Comparison of ENCODE assay signal across 12 mouse cellular contexts in genomic region chr1:107000424-107000823, GRCm38 (mm10). TPM values are rescaled to one million over a fixed set of nuclear protein-coding genes. Genes with fewer than 3 reads are reported as not detected.
DNase-seq lines count a peak whose midpoint lies in the region; ATAC-seq and TF ChIP-seq lines count a peak whose summit lies in the region.
"Had no signal": no experiment of that assay in that cellular context is flagged by ENCODE, and none has a peak within 500 bp of the region (broad histone marks: within the 10 kb centered on the region; RNA-seq: fewer than 3 reads in every experiment).

No protein-coding gene starts in this region.

- DNase-seq in cerebellum, adult 9-11 months: no peak
- DNase-seq in left cerebral cortex, postnatal 4 days: peak; percentile 16
- DNase-seq in left cerebral cortex, postnatal 10 days (ENCODE audit: extremely low spot score in 1 of 2, low spot score in 2 of 2): no peak
- DNase-seq in adrenal gland, adult 18-20 months (ENCODE audit: low spot score in 2 of 2): peak; percentile 4 to 22

- H3K27me3 ChIP-seq in heart, embryonic 14.5 days (ENCODE audit: control insufficient read depth, insufficient read depth, low read length): no peaks in the 10 kb centered on the region
- H3K27me3 ChIP-seq in intestine, postnatal 0 days (replicated peaks; ENCODE audit: control insufficient read depth, insufficient read depth, low read length): no peaks in the 10 kb centered on the region
- no peaks in the 10 kb centered on the region for H3K27me3 ChIP-seq in hindbrain, embryonic 12.5 days
- H3K27me3 ChIP-seq: kidney, embryonic 15.5 days; limb, embryonic 12.5 days had no signal

- peaks cover 2 to 9% of the 10 kb centered on the region in 2 experiments; a peak in 3 of 4 replicates for H3K4me1 ChIP-seq in heart, embryonic 14.5 days (ENCODE audit: control insufficient read depth in 2 of 2, insufficient read depth in 2 of 2, low read length in 2 of 2)
- no peaks in the 10 kb centered on the region for H3K4me1 ChIP-seq in intestine, postnatal 0 days (replicated peaks; ENCODE audit: control insufficient read depth, insufficient read depth, low read length)
- no peaks in the 10 kb centered on the region for H3K4me1 ChIP-seq in hindbrain, embryonic 12.5 days
- H3K4me1 ChIP-seq: kidney, embryonic 15.5 days; limb, embryonic 12.5 days had no signal

- H3K36me3 ChIP-seq in heart, embryonic 14.5 days (ENCODE audit: control insufficient read depth, insufficient read depth, low read length): no peaks in the 10 kb centered on the region
- no peaks in the 10 kb centered on the region for H3K36me3 ChIP-seq in intestine, postnatal 0 days (ENCODE audit: control insufficient read depth, insufficient read depth)
- no peaks in the 10 kb centered on the region for H3K36me3 ChIP-seq in hindbrain, embryonic 12.5 days
- H3K36me3 ChIP-seq: kidney, embryonic 15.5 days; limb, embryonic 12.5 days had no signal

- 20% methylated on average over 13 of the region's 13 CpGs for WGBS in heart, embryonic 14.5 days
- 62% methylated on average over 13 of the region's 13 CpGs for WGBS in intestine, postnatal 0 days
- WGBS in hindbrain, embryonic 12.5 days: 74% methylated on average over 13 of the region's 13 CpGs

- peak overlapping the region; percentile 37 for H3K4me2 ChIP-seq in heart, embryonic 14.5 days (ENCODE audit: low read length)
- H3K4me2 ChIP-seq in intestine, postnatal 0 days (replicated peaks; ENCODE audit: low read depth): no peak overlapping the region
- no peak overlapping the region for H3K4me2 ChIP-seq in hindbrain, embryonic 12.5 days (replicated peaks)
- H3K4me2 ChIP-seq: kidney, embryonic 15.5 days; limb, embryonic 12.5 days had no signal

- H3K9ac ChIP-seq in heart, embryonic 14.5 days (ENCODE audit: low read length): no peak overlapping the region
- no peak overlapping the region for H3K9ac ChIP-seq in intestine, postnatal 0 days (ENCODE audit: low read depth, low read length)
- H3K9ac ChIP-seq in hindbrain, embryonic 12.5 days: no peak overlapping the region
- H3K9ac ChIP-seq: kidney, embryonic 15.5 days; limb, embryonic 12.5 days had no signal

- intact Hi-C loops in left cerebral cortex, postnatal 4 days (cut with DNase I): no loop called here
- intact Hi-C loops in left cerebral cortex, postnatal 10 days (cut with DNase I): no loop called here

- no peaks in the 10 kb centered on the region for H3K9me3 ChIP-seq in heart, embryonic 14.5 days (ENCODE audit: control insufficient read depth, low read length)
- H3K9me3 ChIP-seq in intestine, postnatal 0 days (ENCODE audit: control insufficient read depth): no peaks in the 10 kb centered on the region
- no peaks in the 10 kb centered on the region for H3K9me3 ChIP-seq in hindbrain, embryonic 12.5 days (replicated peaks)
- H3K9me3 ChIP-seq: kidney, embryonic 15.5 days; limb, embryonic 12.5 days had no signal

- TF ChIP-seq CTCF in intestine, postnatal 0 days (IDR thresholded peaks at IDR 0.05; ENCODE audit: low read depth): no peak

- ATAC-seq in cerebellum, adult (ENCODE audit: insufficient number of reproducible peaks, low FRiP score, low TSS enrichment): 0 out of 2 replicates have a peak, but pooled peaks have one; percentile 45
- ATAC-seq in heart, embryonic 14.5 days (ENCODE audit: insufficient number of reproducible peaks, insufficient read depth, low FRiP score, low read depth): peak; percentile 93
- ATAC-seq in intestine, postnatal 0 days: no peak
- no peak for ATAC-seq in hindbrain, embryonic 12.5 days (ENCODE audit: low FRiP score)

- no peak overlapping the region for H3K4me3 ChIP-seq in heart, embryonic 14.5 days (ENCODE audit: control insufficient read depth in 1 of 2, insufficient read depth in 1 of 2, low read depth in 1 of 2, low read length in 2 of 2)
- H3K4me3 ChIP-seq in intestine, postnatal 0 days (ENCODE audit: low read depth, low read length): no peak overlapping the region
- H3K4me3 ChIP-seq in hindbrain, embryonic 12.5 days: no peak overlapping the region
- H3K4me3 ChIP-seq: kidney, embryonic 15.5 days; limb, embryonic 12.5 days had no signal

- peak overlapping the region; percentile 58 to 73; a peak in 3 of 4 replicates for H3K27ac ChIP-seq in heart, embryonic 14.5 days (replicated peaks in 1 of 2; ENCODE audit: control insufficient read depth in 1 of 2, insufficient read depth in 1 of 2, low read depth in 2 of 2, low read length in 2 of 2)
- no peak overlapping the region for H3K27ac ChIP-seq in intestine, postnatal 0 days (ENCODE audit: low read depth, low read length)
- no peak overlapping the region for H3K27ac ChIP-seq in hindbrain, embryonic 12.5 days
- H3K27ac ChIP-seq: kidney, embryonic 15.5 days; limb, embryonic 12.5 days had no signal

RNA-seq across cellular contexts. Expression of gene Serpinb13, which starts 19.6 kb away (rescaled TPM):
- not detected for total RNA-seq in left cerebral cortex, postnatal 4 days (2021)
- total RNA-seq in left cerebral cortex, postnatal 10 days (2021): not detected
- not detected for total RNA-seq in adrenal gland, adult 18-20 months (2021)
- not detected in 2 replicates for polyA plus RNA-seq in heart, embryonic 14.5 days (2014; fragmentation: Nextera tagmentation; extraction: Ambion mirVana)
- not detected in 2 replicates for polyA plus RNA-seq in intestine, postnatal 0 days (2015; fragmentation: Nextera tagmentation; extraction: Ambion mirVana)
- polyA plus RNA-seq in hindbrain, embryonic 12.5 days (2016; fragmentation: Nextera tagmentation; extraction: Ambion mirVana): not detected in 2 replicates
- total RNA-seq: gastrocnemius, adult 18-20 months had no signal
- polyA plus RNA-seq: cerebellum, adult 2 months; kidney, embryonic 15.5 days; limb, embryonic 12.5 days had no signal

RNA-seq across cellular contexts. Expression of gene Serpinb3a, which starts 51.7 kb away (rescaled TPM):
- total RNA-seq in left cerebral cortex, postnatal 4 days (2021): not detected
- not detected for total RNA-seq in left cerebral cortex, postnatal 10 days (2021)
- total RNA-seq in adrenal gland, adult 18-20 months (2021): not detected
- not detected in 2 replicates for polyA plus RNA-seq in heart, embryonic 14.5 days (2014; fragmentation: Nextera tagmentation; extraction: Ambion mirVana)
- not detected in 2 replicates for polyA plus RNA-seq in intestine, postnatal 0 days (2015; fragmentation: Nextera tagmentation; extraction: Ambion mirVana)
- not detected in 2 replicates for polyA plus RNA-seq in hindbrain, embryonic 12.5 days (2016; fragmentation: Nextera tagmentation; extraction: Ambion mirVana)
- total RNA-seq: gastrocnemius, adult 18-20 months had no signal
- polyA plus RNA-seq: cerebellum, adult 2 months; kidney, embryonic 15.5 days; limb, embryonic 12.5 days had no signal

Comparison
In these comparisons a context has a peak if more than half of its experiments do, and no peak if none do; other contexts are left out.
1. DNase-seq: peak in left cerebral cortex, postnatal 4 days (single experiment) and adrenal gland, adult 18-20 months (2 of 2); none in cerebellum, adult 9-11 months (single experiment) and left cerebral cortex, postnatal 10 days (0 of 2).
2. ATAC-seq: peak in cerebellum, adult (single experiment) and heart, embryonic 14.5 days (single experiment); none in intestine, postnatal 0 days (single experiment) and hindbrain, embryonic 12.5 days (single experiment).
3. H3K27ac ChIP-seq: peak in heart, embryonic 14.5 days (2 of 2); none in intestine, postnatal 0 days (single experiment) and hindbrain, embryonic 12.5 days (single experiment).